Mouse (Mus musculus): ENCODE results near the gene Gm20517. TPM values are rescaled to one million over a fixed set of nuclear protein-coding genes. Genes with fewer than 3 reads are reported as not detected.

Gm20517 gene
- polyA plus RNA-seq, 1 experiment from 2014 or later = 2.9 TPM

DNA sequence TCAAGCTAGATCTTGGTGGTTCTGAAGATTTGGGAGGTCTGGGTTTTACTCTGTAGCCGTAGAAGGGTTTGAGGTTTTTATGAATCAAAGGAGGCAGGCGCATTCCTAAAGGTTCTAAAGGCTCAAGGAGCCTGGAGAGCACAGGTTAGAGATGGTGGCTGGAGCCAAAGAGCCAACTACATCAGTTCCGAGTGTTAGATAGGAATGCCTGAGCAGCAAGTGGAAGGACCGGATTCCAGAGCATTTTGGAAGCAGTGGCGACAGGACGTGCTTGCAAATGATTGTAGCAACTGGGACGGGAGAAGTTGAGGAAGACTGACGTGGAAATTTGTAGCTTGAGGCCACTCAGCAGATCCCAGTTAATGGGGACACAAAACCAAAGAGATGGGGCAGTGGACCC lies 37.4 kb upstream of the Gm20517 start:
- Histone ChIP-seq H3K4me2 (ENCODE audit: low read length) (no peak overlapping the region), H3K9ac (replicated peaks; ENCODE audit: low read depth, low read length) (no peak overlapping the region), H3K36me3 (ENCODE audit: control insufficient read depth, insufficient read depth) (no peaks in the 10 kb centered on the region), H3K4me1 (replicated peaks; ENCODE audit: control insufficient read depth, insufficient read depth, low read length) (no peaks in the 10 kb centered on the region), H3K4me3 (replicated peaks; ENCODE audit: low read length) (no peak overlapping the region), H3K9me3 (ENCODE audit: control insufficient read depth, low read length) (no peaks in the 10 kb centered on the region), H3K27me3 (replicated peaks; ENCODE audit: control insufficient read depth, insufficient read depth, low read length) (no peaks in the 10 kb centered on the region), H3K27ac (ENCODE audit: low read length) (no peak overlapping the region)
- 77% methylated on average over 8 of the region's 8 CpGs for WGBS
- no peak for ATAC-seq

DNA sequence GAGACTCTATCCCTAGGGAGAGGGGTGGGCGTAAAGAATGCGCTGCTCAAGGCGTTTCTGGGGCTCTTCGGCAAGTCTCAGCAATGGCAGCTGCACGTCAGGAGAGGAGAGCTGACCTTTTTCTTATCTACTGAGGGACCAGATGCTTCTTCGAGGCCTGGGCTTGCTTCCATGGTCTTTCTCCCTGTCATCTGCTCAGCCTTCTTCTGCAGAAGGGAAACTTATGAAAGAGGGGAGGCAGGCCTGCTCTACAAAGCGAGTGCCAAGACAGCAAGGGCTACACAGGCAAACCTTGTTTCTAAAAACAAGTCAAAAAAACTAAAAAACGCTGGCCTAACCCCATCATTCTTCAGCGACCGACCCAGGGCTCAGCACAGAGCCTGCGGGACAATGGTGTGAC lies 36.6 kb upstream of the Gm20517 start:
- no peak overlapping the region for H3K4me2 ChIP-seq (ENCODE audit: low read length)
- no peak for ATAC-seq
- H3K4me3 ChIP-seq (replicated peaks; ENCODE audit: low read length) = no peak overlapping the region
- no peaks in the 10 kb centered on the region for H3K4me1 ChIP-seq (replicated peaks; ENCODE audit: control insufficient read depth, insufficient read depth, low read length)
- WGBS = 78% methylated on average over 11 of the region's 11 CpGs
- H3K27ac ChIP-seq (ENCODE audit: low read length) = no peak overlapping the region
- no peaks in the 10 kb centered on the region for H3K27me3 ChIP-seq (replicated peaks; ENCODE audit: control insufficient read depth, insufficient read depth, low read length)
- no peaks in the 10 kb centered on the region for H3K9me3 ChIP-seq (ENCODE audit: control insufficient read depth, low read length)
- H3K9ac ChIP-seq (replicated peaks; ENCODE audit: low read depth, low read length) = no peak overlapping the region
- H3K36me3 ChIP-seq (ENCODE audit: control insufficient read depth, insufficient read depth) = no peaks in the 10 kb centered on the region

DNA sequence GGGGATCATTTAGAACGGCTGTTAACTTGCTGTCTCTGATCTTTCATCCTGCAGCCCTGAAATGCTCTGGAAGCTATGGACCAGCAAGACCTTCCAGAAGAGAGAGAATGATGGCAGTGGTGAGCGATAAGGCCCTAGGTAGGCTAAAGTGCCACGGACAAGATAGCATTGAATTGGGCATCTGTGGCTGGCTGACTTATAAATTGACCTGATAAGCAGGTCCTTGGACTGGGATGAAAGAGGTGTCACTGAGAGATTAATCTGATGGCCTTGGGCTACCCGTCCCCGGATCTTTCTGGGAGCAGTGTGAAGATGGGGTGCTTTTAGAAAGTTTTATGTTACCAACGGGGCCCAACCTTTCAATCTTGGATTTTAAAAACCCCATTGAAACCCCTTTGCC lies 32.7 kb upstream of the Gm20517 start:
- no peak overlapping the region for H3K4me3 ChIP-seq (replicated peaks; ENCODE audit: low read length)
- WGBS = 92% methylated on average over 6 of the region's 6 CpGs
- H3K4me1 ChIP-seq (replicated peaks; ENCODE audit: control insufficient read depth, insufficient read depth, low read length) = no peaks in the 10 kb centered on the region
- no peaks in the 10 kb centered on the region for H3K36me3 ChIP-seq (ENCODE audit: control insufficient read depth, insufficient read depth)
- H3K9ac ChIP-seq (replicated peaks; ENCODE audit: low read depth, low read length) = no peak overlapping the region
- H3K27me3 ChIP-seq (replicated peaks; ENCODE audit: control insufficient read depth, insufficient read depth, low read length) = no peaks in the 10 kb centered on the region
- no peak overlapping the region for H3K4me2 ChIP-seq (ENCODE audit: low read length)
- ATAC-seq = no peak
- no peaks in the 10 kb centered on the region for H3K9me3 ChIP-seq (ENCODE audit: control insufficient read depth, low read length)
- H3K27ac ChIP-seq (ENCODE audit: low read length) = no peak overlapping the region

DNA sequence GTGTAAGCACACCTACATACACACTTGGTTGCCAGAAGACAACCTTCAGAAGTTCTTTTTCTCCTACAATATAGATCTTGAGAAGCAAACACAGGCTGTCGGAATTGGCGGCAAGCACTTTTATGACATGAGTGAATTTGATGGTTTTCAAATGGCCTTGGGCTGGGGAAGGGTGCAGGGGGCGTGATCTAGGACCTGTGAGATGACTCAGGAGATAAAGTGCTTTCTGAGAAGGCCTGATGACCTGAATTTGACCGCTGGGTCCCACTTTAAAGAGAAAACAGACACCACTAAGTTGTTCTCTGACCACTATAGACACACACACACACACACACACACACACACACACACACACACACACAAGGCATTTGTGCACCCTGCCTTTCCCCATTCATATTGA lies 30.4 kb upstream of the Gm20517 start:
- Histone ChIP-seq H3K4me3 (replicated peaks; ENCODE audit: low read length) (no peak overlapping the region), H3K9me3 (ENCODE audit: control insufficient read depth, low read length) (no peaks in the 10 kb centered on the region), H3K4me2 (ENCODE audit: low read length) (no peak overlapping the region), H3K4me1 (replicated peaks; ENCODE audit: control insufficient read depth, insufficient read depth, low read length) (no peaks in the 10 kb centered on the region), H3K9ac (replicated peaks; ENCODE audit: low read depth, low read length) (no peak overlapping the region), H3K27me3 (replicated peaks; ENCODE audit: control insufficient read depth, insufficient read depth, low read length) (no peaks in the 10 kb centered on the region), H3K27ac (ENCODE audit: low read length) (no peak overlapping the region), H3K36me3 (ENCODE audit: control insufficient read depth, insufficient read depth) (no peaks in the 10 kb centered on the region)
- no peak for ATAC-seq
- WGBS = 92% methylated on average over 4 of the region's 4 CpGs

DNA sequence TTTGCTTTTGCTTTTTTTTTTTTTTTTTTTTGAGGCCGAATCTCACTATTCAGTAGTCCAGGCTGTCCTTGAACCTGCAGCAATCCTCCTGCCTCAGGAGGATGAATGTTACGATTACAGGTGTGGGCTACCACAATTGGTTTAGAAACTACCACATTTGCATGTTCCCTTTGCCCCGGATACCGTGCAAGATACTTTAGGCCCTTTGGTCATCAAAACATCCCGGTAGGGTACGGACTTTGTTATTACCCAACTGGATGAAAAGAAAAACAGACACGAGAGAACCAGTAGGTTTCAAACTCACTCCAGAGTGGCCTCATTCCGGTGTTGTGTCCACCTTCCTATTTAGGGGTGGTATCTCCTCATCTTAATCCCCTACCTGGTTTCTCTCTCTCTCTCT lies 22.9 kb upstream of the Gm20517 start:
- H3K27ac ChIP-seq (ENCODE audit: low read length) = no peak overlapping the region
- no peak overlapping the region for H3K9ac ChIP-seq (replicated peaks; ENCODE audit: low read depth, low read length)
- no peak overlapping the region for H3K4me3 ChIP-seq (replicated peaks; ENCODE audit: low read length)
- H3K4me1 ChIP-seq (replicated peaks; ENCODE audit: control insufficient read depth, insufficient read depth, low read length) = peaks cover 4% of the 10 kb centered on the region
- H3K4me2 ChIP-seq (ENCODE audit: low read length) = no peak overlapping the region
- no peak for ATAC-seq
- H3K27me3 ChIP-seq (replicated peaks; ENCODE audit: control insufficient read depth, insufficient read depth, low read length) = no peaks in the 10 kb centered on the region
- H3K9me3 ChIP-seq (ENCODE audit: control insufficient read depth, low read length) = no peaks in the 10 kb centered on the region
- 87% methylated on average over 8 of the region's 8 CpGs for WGBS
- H3K36me3 ChIP-seq (ENCODE audit: control insufficient read depth, insufficient read depth) = no peaks in the 10 kb centered on the region

DNA sequence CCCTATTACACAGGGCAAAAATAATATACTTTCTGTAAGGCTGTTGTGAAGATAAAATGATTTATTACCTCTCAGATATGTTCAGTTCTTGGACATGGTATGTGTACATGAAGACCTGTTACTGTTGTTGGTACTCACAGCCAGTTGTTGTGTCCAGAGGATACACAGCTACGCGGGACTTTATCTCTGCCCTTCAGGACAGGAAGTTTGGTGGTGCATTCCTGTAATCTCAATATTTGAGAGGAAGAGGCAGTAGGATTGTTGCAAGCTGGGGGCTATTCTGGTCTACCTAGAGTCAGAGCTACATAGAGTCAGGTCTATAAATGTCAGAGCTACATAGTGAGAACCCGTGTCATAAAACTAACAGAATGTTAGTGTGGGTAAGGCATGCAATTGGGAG lies 20.3 kb upstream of the Gm20517 start:
- H3K9ac ChIP-seq (replicated peaks; ENCODE audit: low read depth, low read length) = no peak overlapping the region
- H3K27me3 ChIP-seq (replicated peaks; ENCODE audit: control insufficient read depth, insufficient read depth, low read length) = no peaks in the 10 kb centered on the region
- ATAC-seq = no peak
- no peak overlapping the region for H3K4me2 ChIP-seq (ENCODE audit: low read length)
- H3K27ac ChIP-seq (ENCODE audit: low read length) = no peak overlapping the region
- WGBS = 87% methylated on average over 3 of the region's 3 CpGs
- no peaks in the 10 kb centered on the region for H3K36me3 ChIP-seq (ENCODE audit: control insufficient read depth, insufficient read depth)
- H3K4me3 ChIP-seq (replicated peaks; ENCODE audit: low read length) = no peak overlapping the region
- H3K4me1 ChIP-seq (replicated peaks; ENCODE audit: control insufficient read depth, insufficient read depth, low read length) = peaks cover 26% of the 10 kb centered on the region
- H3K9me3 ChIP-seq (ENCODE audit: control insufficient read depth, low read length) = no peaks in the 10 kb centered on the region

DNA sequence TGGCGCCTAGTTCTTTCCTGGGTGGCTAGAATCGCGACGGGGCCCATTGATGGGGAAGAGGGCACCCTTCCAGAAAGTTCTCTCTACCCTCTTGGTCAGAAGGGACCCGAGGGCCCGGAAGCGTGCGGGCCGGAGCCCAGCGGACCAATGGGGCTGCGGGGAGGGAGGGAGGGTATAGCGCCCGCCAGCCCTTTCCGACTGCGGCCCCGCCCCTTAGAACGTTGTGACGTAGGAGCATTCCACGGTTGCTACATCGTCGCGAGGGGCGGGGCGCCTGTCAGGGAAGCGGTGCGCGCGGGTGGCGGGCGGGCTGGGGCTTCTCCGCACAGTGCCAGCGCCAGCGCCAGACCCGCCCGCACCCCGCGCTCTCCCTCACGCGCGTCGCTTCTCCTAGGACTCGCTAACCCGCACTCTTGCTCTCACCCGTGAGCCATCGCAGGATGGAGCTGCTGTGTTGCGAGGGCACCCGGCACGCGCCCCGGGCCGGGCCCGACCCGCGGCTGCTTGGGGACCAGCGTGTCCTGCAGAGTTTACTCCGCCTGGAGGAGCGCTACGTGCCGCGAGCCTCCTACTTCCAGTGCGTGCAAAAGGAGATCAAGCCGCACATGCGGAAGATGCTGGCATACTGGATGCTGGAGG lies 18.1 kb upstream of the Gm20517 start:
- no peaks in the 10 kb centered on the region for H3K36me3 ChIP-seq (ENCODE audit: control insufficient read depth, insufficient read depth)
- no peaks in the 10 kb centered on the region for H3K27me3 ChIP-seq (replicated peaks; ENCODE audit: control insufficient read depth, insufficient read depth, low read length)
- WGBS = under 1% methylated on average over 47 of the region's 63 CpGs
- no peaks in the 10 kb centered on the region for H3K9me3 ChIP-seq (ENCODE audit: control insufficient read depth, low read length)
- peak overlapping the region; percentile 99 for H3K4me2 ChIP-seq (ENCODE audit: low read length)
- H3K4me3 ChIP-seq (replicated peaks; ENCODE audit: low read length) = peak overlapping the region; percentile 83
- peaks cover 36% of the 10 kb centered on the region for H3K4me1 ChIP-seq (replicated peaks; ENCODE audit: control insufficient read depth, insufficient read depth, low read length)
- H3K27ac ChIP-seq (ENCODE audit: low read length) = peak overlapping the region; percentile 73
- peak overlapping the region; percentile 74 for H3K9ac ChIP-seq (replicated peaks; ENCODE audit: low read depth, low read length)
- peak; percentile 91 for ATAC-seq

DNA sequence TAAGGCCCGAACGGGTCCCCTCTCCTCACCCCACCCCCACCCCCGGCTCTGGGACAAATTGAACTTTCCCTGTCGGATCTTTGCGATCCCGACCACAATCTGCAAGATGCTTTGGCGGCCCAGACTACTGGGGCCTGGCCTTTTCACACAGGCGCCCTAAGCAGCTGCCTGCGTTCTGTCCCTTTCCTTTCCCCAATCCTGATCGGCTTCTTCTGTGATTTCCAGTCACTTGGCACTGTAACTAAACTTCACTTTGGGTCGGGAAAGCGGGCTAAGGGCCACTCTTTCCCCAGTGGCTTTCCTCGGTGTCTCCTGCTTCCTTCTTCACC lies 17.6 kb upstream of the Gm20517 start:
- peak overlapping the region; percentile 74 for H3K9ac ChIP-seq (replicated peaks; ENCODE audit: low read depth, low read length)
- WGBS = 2% methylated on average over 13 of the region's 13 CpGs
- H3K9me3 ChIP-seq (ENCODE audit: control insufficient read depth, low read length) = no peaks in the 10 kb centered on the region
- no peaks in the 10 kb centered on the region for H3K36me3 ChIP-seq (ENCODE audit: control insufficient read depth, insufficient read depth)
- ATAC-seq = no peak; the same call in 1 of the 2 replicates
- H3K4me2 ChIP-seq (ENCODE audit: low read length) = peak overlapping the region; percentile 99
- H3K27ac ChIP-seq (ENCODE audit: low read length) = peak overlapping the region; percentile 73
- H3K4me3 ChIP-seq (replicated peaks; ENCODE audit: low read length) = peak overlapping the region; percentile 83
- no peaks in the 10 kb centered on the region for H3K27me3 ChIP-seq (replicated peaks; ENCODE audit: control insufficient read depth, insufficient read depth, low read length)
- H3K4me1 ChIP-seq (replicated peaks; ENCODE audit: control insufficient read depth, insufficient read depth, low read length) = peaks cover 36% of the 10 kb centered on the region

DNA sequence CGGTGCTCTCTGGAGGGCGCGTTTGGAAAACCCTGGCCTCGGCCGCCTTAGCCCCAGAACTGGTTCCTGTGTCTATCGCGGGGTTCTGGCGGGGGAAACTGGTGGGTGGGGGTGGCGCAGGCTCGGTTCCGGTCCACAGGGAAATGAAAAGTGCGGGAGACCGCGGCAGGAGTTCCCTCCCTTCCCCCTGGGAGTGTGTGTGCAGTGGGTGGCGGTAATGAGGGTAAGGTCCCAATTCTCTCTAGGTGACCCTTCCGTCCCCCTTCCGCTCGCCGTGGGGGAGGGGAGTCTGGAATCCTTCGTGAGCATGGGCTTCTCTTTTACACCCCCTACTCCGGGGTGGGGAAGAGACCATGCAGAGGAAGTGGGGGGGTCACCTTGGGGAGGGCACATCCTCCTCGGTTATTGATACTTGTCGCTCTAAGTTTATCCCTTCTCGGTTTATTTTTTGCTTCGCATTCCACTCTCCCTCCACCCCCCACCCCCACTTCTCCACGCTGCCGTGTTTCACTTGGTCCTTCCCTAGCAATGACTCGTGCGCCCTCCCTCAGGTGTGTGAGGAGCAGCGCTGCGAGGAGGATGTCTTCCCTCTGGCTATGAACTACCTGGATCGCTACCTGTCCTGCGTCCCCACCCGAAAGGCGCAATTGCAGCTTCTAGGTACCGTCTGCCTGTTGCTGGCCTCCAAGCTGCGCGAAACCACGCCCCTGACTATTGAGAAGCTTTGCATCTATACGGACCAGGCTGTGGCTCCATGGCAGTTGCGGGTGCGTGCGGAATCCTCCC lies 17.0 kb upstream of the Gm20517 start:
- H3K9me3 ChIP-seq (ENCODE audit: control insufficient read depth, low read length) = no peaks in the 10 kb centered on the region
- H3K36me3 ChIP-seq (ENCODE audit: control insufficient read depth, insufficient read depth) = no peaks in the 10 kb centered on the region
- peak overlapping the region; percentile 74 for H3K9ac ChIP-seq (replicated peaks; ENCODE audit: low read depth, low read length)
- WGBS = under 1% methylated on average over 42 of the region's 43 CpGs
- no peaks in the 10 kb centered on the region for H3K27me3 ChIP-seq (replicated peaks; ENCODE audit: control insufficient read depth, insufficient read depth, low read length)
- peak overlapping the region; percentile 99 for H3K4me2 ChIP-seq (ENCODE audit: low read length)
- H3K4me3 ChIP-seq (replicated peaks; ENCODE audit: low read length) = peak overlapping the region; percentile 83
- H3K27ac ChIP-seq (ENCODE audit: low read length) = peak overlapping the region; percentile 73
- ATAC-seq = no peak
- peaks cover 36% of the 10 kb centered on the region for H3K4me1 ChIP-seq (replicated peaks; ENCODE audit: control insufficient read depth, insufficient read depth, low read length)
